Mouse (Mus musculus) ES-Bruce4 (cell line): Measurements from ENCODE around the gene Cpxm1.

ENCODE experiments used
- CTCF ChIP-seq: IDR thresholded peaks from one replicate; pipeline ENCODE4 v1.8.1; 2011; ENCODE audit warnings: low read depth, low read length
- EP300 ChIP-seq: IDR thresholded peaks from 2 replicates; pipeline ENCODE4 v1.6.1; 2011; ENCODE audit warnings: low read depth, low read length; ENCODE audit not compliant: insufficient read depth

- TF ChIP-seq CTCF (no peak), EP300 (no peak)
Observed at GRCm38 (mm10) chr2:130406178-130406577, 8.8 kb upstream of the Cpxm1 start, which contains the start of gene Tmem239.
